Mouse (Mus musculus): ENCODE measurements around the gene 9130409I23Rik. TPM values are rescaled to one million over a fixed set of nuclear protein-coding genes. Genes with fewer than 3 reads are reported as not detected.

9130409I23Rik gene
- total RNA-seq, 2 experiments from 2014 or later = not detected

- Histone ChIP-seq H3K4me3 (no peak overlapping the region), H3K27ac (no peak overlapping the region)
- DNase-seq (ENCODE audit: extremely low spot score in 1 of 2, low spot score in 2 of 2) = no peak
- peak; percentile 75 for TF ChIP-seq CTCF (IDR thresholded peaks at IDR 0.05)
- intact Hi-C loops (cut with DNase I) = loop anchor here (1.0 to 10.0 kb wide), 2 partner anchors 47 to 145 kb away; partner anchors contain the start of gene Lefty2
Measured at GRCm38 (mm10) chr1:181039652-181040051, 11.4 kb upstream of the 9130409I23Rik start.

GRCm38 (mm10) chr1:181047520-181047919 is 3.5 kb upstream of the 9130409I23Rik start:
- Histone ChIP-seq H3K27ac (no peak overlapping the region), H3K4me3 (no peak overlapping the region)
- TF ChIP-seq CTCF (IDR thresholded peaks at IDR 0.05) = no peak
- DNase-seq (ENCODE audit: extremely low spot score in 1 of 2, low spot score in 2 of 2) = no peak
- intact Hi-C loops (cut with DNase I) = loop anchor here (10.0 kb wide), 1 partner anchor 153 kb away; the partner anchor contains the start of gene Lefty2

GRCm38 (mm10) chr1:181049328-181049842 is 1.7 kb upstream of the 9130409I23Rik start:
- Histone ChIP-seq H3K4me3 (no peak overlapping the region), H3K27ac (no peak overlapping the region)
- no peak for DNase-seq (ENCODE audit: extremely low spot score in 1 of 2, low spot score in 2 of 2)
- TF ChIP-seq CTCF (IDR thresholded peaks at IDR 0.05) = peak; percentile 46
- intact Hi-C loops (cut with DNase I) = loop anchor here (10.0 kb wide), 1 partner anchor 155 kb away; the partner anchor contains the start of gene Lefty2

DNA sequence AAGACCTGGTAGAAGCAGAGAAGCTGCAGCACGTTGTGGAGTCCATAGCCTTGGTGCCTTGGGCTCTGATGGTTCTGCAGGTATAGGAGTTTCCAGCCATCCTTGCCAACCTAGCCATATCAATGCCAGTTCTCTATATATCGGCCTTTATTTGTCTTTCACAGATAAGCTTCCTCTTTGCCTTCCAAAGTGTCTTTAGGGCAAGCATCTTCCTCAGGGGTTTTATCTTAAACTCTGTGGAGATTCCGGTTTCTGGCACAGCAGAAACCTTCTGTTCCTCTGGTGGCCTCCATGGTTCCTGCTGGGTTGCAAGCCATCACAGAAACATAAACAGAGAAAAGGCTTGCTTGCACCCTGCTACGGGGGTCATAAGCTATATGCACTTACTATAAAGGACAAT is 1.9 kb downstream of the 9130409I23Rik start:
- Histone ChIP-seq H3K27ac (no peak overlapping the region), H3K4me3 (no peak overlapping the region)
- DNase-seq (ENCODE audit: extremely low spot score in 1 of 2, low spot score in 2 of 2) = no peak
- no peak for TF ChIP-seq CTCF (IDR thresholded peaks at IDR 0.05)
- intact Hi-C loops (cut with DNase I) = no loop called here

DNA sequence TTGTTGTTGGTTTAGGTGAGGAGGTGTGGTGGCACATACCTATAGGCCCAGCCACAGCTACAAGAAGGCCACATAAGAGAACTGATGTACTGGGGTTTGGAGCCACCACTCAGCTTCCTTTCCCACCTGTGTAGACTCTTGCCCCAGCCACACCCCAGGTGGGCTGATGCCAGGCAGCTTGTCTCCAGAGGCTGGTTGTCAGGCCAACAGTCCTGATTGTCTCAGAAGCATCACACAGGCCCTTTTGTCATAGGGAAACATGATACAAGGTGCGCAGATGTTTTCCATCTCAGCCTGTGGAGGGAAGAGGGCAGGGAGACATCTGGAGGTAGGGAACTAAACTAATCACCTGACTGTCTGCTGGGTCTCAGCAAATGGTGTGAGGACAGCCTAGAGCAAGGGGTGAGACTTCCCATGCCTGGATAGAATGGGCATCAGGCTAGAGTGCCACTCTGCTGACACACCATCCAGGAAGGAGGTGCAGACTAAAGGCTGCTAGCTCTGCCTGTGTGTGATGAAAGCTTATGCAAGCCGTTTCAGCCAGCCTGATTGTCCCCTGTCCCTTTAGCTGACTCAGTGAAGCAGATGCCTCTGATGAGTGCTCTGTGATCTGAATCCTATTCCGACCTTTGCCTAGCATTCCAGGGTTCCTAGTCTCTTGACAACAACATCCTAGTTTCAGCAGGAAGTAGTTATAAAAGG is 10.9 kb downstream of the 9130409I23Rik start:
- H3K27ac ChIP-seq = no peak overlapping the region
- DNase-seq (ENCODE audit: extremely low spot score in 1 of 2, low spot score in 2 of 2) = no peak
- no peak for TF ChIP-seq CTCF (IDR thresholded peaks at IDR 0.05)
- intact Hi-C loops (cut with DNase I) = no loop called here
- no peak overlapping the region for H3K4me3 ChIP-seq

DNA sequence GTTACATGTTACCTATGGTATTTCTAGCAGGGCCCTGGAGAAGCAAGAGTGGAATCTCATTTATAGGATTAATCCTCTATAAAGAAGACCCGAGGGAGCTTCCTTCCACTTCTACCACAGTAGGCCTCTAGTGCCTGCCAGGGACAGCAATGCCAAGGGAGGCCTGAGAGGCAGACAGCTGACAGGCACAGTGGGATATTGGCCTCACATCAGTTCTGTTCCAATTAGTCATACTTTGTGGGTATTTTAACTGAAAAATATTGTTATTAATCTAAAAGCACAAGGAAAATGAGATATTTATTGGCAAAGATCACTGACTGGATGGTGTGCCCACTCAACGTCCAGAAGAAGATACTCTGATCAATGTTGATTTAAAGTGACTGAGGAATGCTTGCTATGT is 13.0 kb downstream of the 9130409I23Rik start:
- Histone ChIP-seq H3K4me3 (no peak overlapping the region), H3K27ac (no peak overlapping the region)
- TF ChIP-seq CTCF (IDR thresholded peaks at IDR 0.05) = no peak
- no peak for DNase-seq (ENCODE audit: extremely low spot score in 1 of 2, low spot score in 2 of 2)
- intact Hi-C loops (cut with DNase I) = no loop called here

DNA sequence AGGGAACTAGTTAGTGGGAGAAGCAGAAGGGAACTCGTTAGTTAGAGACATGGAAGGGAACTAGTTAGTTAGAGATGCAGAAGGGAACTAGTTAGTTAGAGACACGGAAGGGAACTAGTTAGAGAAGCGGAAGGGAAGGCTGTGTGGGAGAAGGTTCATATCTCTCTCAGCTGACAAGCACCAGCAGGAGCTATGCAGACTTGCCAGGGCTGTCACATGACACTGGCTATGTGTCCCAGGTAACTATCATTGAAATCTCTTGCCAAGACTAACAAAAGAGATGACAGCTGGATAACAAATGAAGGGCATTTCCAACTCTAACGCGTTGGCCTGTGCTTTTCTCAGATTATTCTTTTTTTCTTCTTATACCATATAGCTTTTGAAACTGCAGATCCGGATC is 13.6 kb downstream of the 9130409I23Rik start:
- Histone ChIP-seq H3K27ac (no peak overlapping the region), H3K4me3 (no peak overlapping the region)
- no peak for DNase-seq (ENCODE audit: extremely low spot score in 1 of 2, low spot score in 2 of 2)
- intact Hi-C loops (cut with DNase I) = no loop called here
- no peak for TF ChIP-seq CTCF (IDR thresholded peaks at IDR 0.05)

GRCm38 (mm10) chr1:181068344-181068743 is 17.3 kb downstream of the 9130409I23Rik start:
- no peak overlapping the region for H3K4me3 ChIP-seq
- no peak overlapping the region for H3K27ac ChIP-seq
- no peak for DNase-seq (ENCODE audit: extremely low spot score in 1 of 2, low spot score in 2 of 2)
- intact Hi-C loops (cut with DNase I) = no loop called here
- no peak for TF ChIP-seq CTCF (IDR thresholded peaks at IDR 0.05)

DNA sequence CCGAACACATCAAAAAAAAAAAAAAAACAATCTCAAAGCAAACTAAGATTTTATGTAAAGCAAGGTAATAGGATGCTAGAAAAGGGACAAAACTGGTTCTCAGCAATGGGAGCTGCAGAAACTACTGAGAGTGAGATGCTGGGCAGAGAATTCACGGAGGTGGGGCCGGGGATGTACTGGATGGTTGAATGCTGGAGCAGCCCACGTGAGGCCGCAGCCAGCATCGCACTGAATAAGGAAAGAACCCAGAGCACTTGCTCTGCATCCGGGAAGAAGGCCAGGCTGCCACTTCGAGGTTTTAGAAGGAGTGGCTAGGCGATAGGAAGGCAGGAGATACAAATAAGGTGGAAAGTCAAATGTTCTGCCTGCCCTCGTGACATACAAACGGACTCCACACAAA is 18.6 kb downstream of the 9130409I23Rik start:
- DNase-seq (ENCODE audit: extremely low spot score in 1 of 2, low spot score in 2 of 2) = peak in 1 of 2 experiments; percentile 17
- intact Hi-C loops (cut with DNase I) = no loop called here
- TF ChIP-seq CTCF (IDR thresholded peaks at IDR 0.05) = no peak
- H3K27ac ChIP-seq = no peak overlapping the region
- no peak overlapping the region for H3K4me3 ChIP-seq

GRCm38 (mm10) chr1:181073075-181073474 is 22.0 kb downstream of the 9130409I23Rik start:
- intact Hi-C loops (cut with DNase I) = loop anchor here (1.0 kb wide), 1 partner anchor 28 kb away; no protein-coding TSS in a partner anchor
- no peak for DNase-seq (ENCODE audit: extremely low spot score in 1 of 2, low spot score in 2 of 2)
- no peak overlapping the region for H3K27ac ChIP-seq
- TF ChIP-seq CTCF (IDR thresholded peaks at IDR 0.05) = no peak; the same call in 1 of the 2 replicates
- no peak overlapping the region for H3K4me3 ChIP-seq

DNA sequence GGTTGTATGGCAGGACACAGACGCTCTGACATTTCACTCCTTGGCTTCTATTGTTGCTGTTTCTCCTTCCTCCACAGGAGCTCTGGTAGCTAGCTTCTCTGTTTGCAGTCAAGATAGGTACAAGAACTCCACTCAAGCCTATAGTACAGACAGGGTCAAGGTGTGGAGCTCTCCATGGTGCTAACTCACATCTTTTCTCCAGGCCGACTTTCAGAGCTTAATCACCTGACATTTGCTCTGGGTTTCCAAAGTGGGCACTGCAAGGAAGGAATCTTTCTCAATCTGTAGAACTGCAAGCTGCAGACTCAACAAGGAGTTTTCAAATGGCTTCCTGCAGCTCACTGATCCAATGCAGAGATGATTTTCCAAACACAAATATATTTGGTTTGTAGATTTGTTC is 33.0 kb downstream of the 9130409I23Rik start:
- no peak for TF ChIP-seq CTCF (IDR thresholded peaks at IDR 0.05)
- H3K27ac ChIP-seq = no peak overlapping the region
- intact Hi-C loops (cut with DNase I) = no loop called here
- no peak overlapping the region for H3K4me3 ChIP-seq
- DNase-seq (ENCODE audit: extremely low spot score in 1 of 2, low spot score in 2 of 2) = no peak

DNA sequence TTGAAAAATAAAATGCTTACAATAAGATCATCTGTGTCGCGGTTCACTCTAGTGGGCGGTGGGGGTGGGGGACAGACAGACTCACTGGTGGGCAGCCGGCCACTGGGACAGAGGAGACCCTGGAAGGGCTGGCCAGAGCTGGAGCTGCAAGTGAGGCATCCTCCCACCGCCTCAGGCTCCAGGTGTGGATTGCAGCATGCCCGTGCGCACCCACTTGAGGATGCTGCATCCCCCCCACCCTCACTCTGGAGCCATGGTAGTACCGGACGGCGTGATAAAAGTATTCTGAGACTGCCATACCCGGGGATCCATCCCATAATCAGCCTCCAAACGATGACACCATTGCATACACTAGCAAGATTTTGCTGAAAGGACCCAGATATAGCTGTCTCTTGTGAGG is 39.0 kb downstream of the 9130409I23Rik start:
- intact Hi-C loops (cut with DNase I) = no loop called here
- Histone ChIP-seq H3K27ac (no peak overlapping the region), H3K4me3 (no peak overlapping the region)
- DNase-seq (ENCODE audit: extremely low spot score in 1 of 2, low spot score in 2 of 2) = no peak
- no peak for TF ChIP-seq CTCF (IDR thresholded peaks at IDR 0.05)

Other genes with a start within 250 kb of the 9130409I23Rik start
- 100 to 1,000 TPM; 261 to 262 TPM for gene H3f3a, start 237.3 kb upstream of the 9130409I23Rik start, total RNA-seq (2021)
- gene Sde2, start 200.1 kb upstream of the 9130409I23Rik start, total RNA-seq (2021) = 10 to 100 TPM; 23.4 to 24.5 TPM
- under 1 TPM; 0.61 to 0.84 TPM for gene Lefty2, start 158.1 kb upstream of the 9130409I23Rik start, total RNA-seq (2021)
- gene Pycr2, start 146.9 kb upstream of the 9130409I23Rik start, total RNA-seq (2021) = 10 to 100 TPM; 26.7 to 28.3 TPM
- gene Lefty1, start 116.2 kb upstream of the 9130409I23Rik start, total RNA-seq (2021) = under 1 TPM in 1 of 2 experiments, not detected in 1; 0.77 TPM
- gene Tmem63a, start 108.9 kb upstream of the 9130409I23Rik start, total RNA-seq (2021) = 10 to 100 TPM; 15.4 to 16.3 TPM
- gene Ephx1, start 30.3 kb upstream of the 9130409I23Rik start, total RNA-seq (2021) = 10 to 100 TPM; 29.5 to 32.1 TPM
- 10 to 100 TPM; 34.4 to 36.5 TPM for gene Nvl, start 93.0 kb downstream of the 9130409I23Rik start, total RNA-seq (2021)
- 10 to 100 TPM; 27.3 to 29.0 TPM for gene Cnih4, start 93.5 kb downstream of the 9130409I23Rik start, total RNA-seq (2021)
- 100 to 1,000 TPM; 105 to 110 TPM for gene Wdr26, start 160.8 kb downstream of the 9130409I23Rik start, total RNA-seq (2021)